Mouse (Mus musculus) G1E (cell line): ENCODE measurements at regions not wholly inside any gene's neighbourhood (a gene's known extent, or its start where the extent isn't known, plus 50 kb on each side); places are given as distances from the start of the nearest gene placed in this dataset.

Experiments
- ATAC-seq: 2 replicates; pipeline ENCODE4 v1.8.0; 2016; ENCODE audit warnings: mild to moderate bottlenecking; ENCODE audit not compliant: insufficient number of reproducible peaks, poor library complexity, low FRiP score, severe bottlenecking; ENCODE audit errors: extremely low read depth
- DNase-seq: peaks from one replicate; pipeline ENCODE4 v3.0.0; 2012; ENCODE audit warnings: low spot score
- H3K27me3 ChIP-seq: 2 replicates; pipeline ENCODE4 v1.6.1; 2012; ENCODE audit warnings: mild to moderate bottlenecking, low read length, inconsistent platforms; ENCODE audit not compliant: insufficient read depth
- H3K36me3 ChIP-seq: replicated peaks from 2 replicates; pipeline ENCODE3; 2012; ENCODE audit warnings: mild to moderate bottlenecking, inconsistent platforms
- H3K4me1 ChIP-seq: 2 replicates; pipeline ENCODE4 v1.6.1; 2012; ENCODE audit warnings: low read depth, low read length, inconsistent platforms, mixed read lengths; ENCODE audit not compliant: insufficient read depth
- H3K4me3 ChIP-seq: 2 replicates; pipeline ENCODE4 v1.5.1; 2012; ENCODE audit warnings: low read depth, mild to moderate bottlenecking, inconsistent platforms, low read length, moderate library complexity, mixed read lengths
- H3K9me3 ChIP-seq: replicated peaks from 2 replicates; pipeline ENCODE4 v1.6.1; 2012; ENCODE audit warnings: inconsistent platforms
- CTCF ChIP-seq: IDR thresholded peaks from 2 replicates; pipeline ENCODE4 v1.5.1; 2012; ENCODE audit warnings: low read depth, low read length, inconsistent platforms, mixed read lengths
- GATA1 ChIP-seq: IDR thresholded peaks from 2 replicates; pipeline ENCODE4 v1.6.1; 2012; ENCODE audit warnings: borderline replicate concordance, low read length, inconsistent platforms, mixed read lengths
- GATA2 ChIP-seq: IDR thresholded peaks from 2 replicates; pipeline ENCODE4 v1.6.1; 2012; ENCODE audit warnings: low read depth, low read length, inconsistent platforms, borderline replicate concordance
- POLR2AphosphoS5 ChIP-seq: IDR thresholded peaks from 2 replicates; pipeline ENCODE4 v1.6.1; 2012; ENCODE audit warnings: low read depth, low read length, inconsistent platforms; ENCODE audit not compliant: insufficient replicate concordance
- TAL1 ChIP-seq: conservative IDR thresholded peaks from 2 replicates; pipeline ENCODE4 v1.6.1; 2012; ENCODE audit warnings: low read depth, low read length, inconsistent platforms, mixed read lengths

- H3K27me3 ChIP-seq: no peaks in the 10 kb centered on the region
- TF ChIP-seq TAL1 (no peak), CTCF (no peak), POLR2AphosphoS5 (no peak), GATA2 (no peak), GATA1 (no peak)
- H3K9me3 ChIP-seq: no peaks in the 10 kb centered on the region
- no peak overlapping the region for H3K4me3 ChIP-seq
- ATAC-seq (no peak), DNase-seq (no peak)
- no peaks in the 10 kb centered on the region for H3K4me1 ChIP-seq
- H3K36me3 ChIP-seq: no peaks in the 10 kb centered on the region
Measured at GRCm38 (mm10) chr9:27453476-27453875, 56.9 kb downstream of the Spata19 start.

- no peaks in the 10 kb centered on the region for H3K27me3 ChIP-seq
- no peak for ATAC-seq
- TF ChIP-seq POLR2AphosphoS5 (no peak), GATA1 (no peak), CTCF (no peak), TAL1 (no peak), GATA2 (no peak)
Measured at GRCm38 (mm10) chr9:27453924-27454652, 57.5 kb downstream of the Spata19 start.

GRCm38 (mm10) chr9:27458335-27459040 lies 61.9 kb downstream of the Spata19 start:
- Histone ChIP-seq H3K27me3 (no peaks in the 10 kb centered on the region), H3K36me3 (no peaks in the 10 kb centered on the region), H3K4me1 (no peaks in the 10 kb centered on the region), H3K9me3 (no peaks in the 10 kb centered on the region), H3K4me3 (no peak overlapping the region)
- DNase-seq: no peak
- ATAC-seq: no peak
- TF ChIP-seq POLR2AphosphoS5: no peak
- no peak for TF ChIP-seq GATA1
- TF ChIP-seq GATA2: no peak
- no peak for TF ChIP-seq CTCF
- TF ChIP-seq TAL1: no peak

More at GRCm38 (mm10) chr9:27453924-27454652, 57.5 kb downstream of the Spata19 start:
- H3K36me3 ChIP-seq: no peaks in the 10 kb centered on the region
- no peaks in the 10 kb centered on the region for H3K9me3 ChIP-seq
- no peaks in the 10 kb centered on the region for H3K4me1 ChIP-seq
- no peak overlapping the region for H3K4me3 ChIP-seq
- DNase-seq: no peak

GRCm38 (mm10) chr9:27461029-27461428 lies 64.4 kb downstream of the Spata19 start:
- ATAC-seq: no peak
- no peaks in the 10 kb centered on the region for H3K9me3 ChIP-seq

GRCm38 (mm10) chr9:27464006-27464405 lies 67.4 kb downstream of the Spata19 start:
- no peaks in the 10 kb centered on the region for H3K4me1 ChIP-seq
- H3K36me3 ChIP-seq: no peaks in the 10 kb centered on the region
- H3K9me3 ChIP-seq: no peaks in the 10 kb centered on the region
- H3K27me3 ChIP-seq: no peaks in the 10 kb centered on the region
- DNase-seq (no peak), ATAC-seq (no peak)
- no peak overlapping the region for H3K4me3 ChIP-seq
- TF ChIP-seq CTCF: no peak
- TF ChIP-seq GATA1: no peak
- no peak for TF ChIP-seq GATA2
- TF ChIP-seq POLR2AphosphoS5: no peak
- no peak for TF ChIP-seq TAL1

More at GRCm38 (mm10) chr9:27461029-27461428, 64.4 kb downstream of the Spata19 start:
- Histone ChIP-seq H3K36me3 (no peaks in the 10 kb centered on the region), H3K4me3 (no peak overlapping the region), H3K4me1 (no peaks in the 10 kb centered on the region), H3K27me3 (no peaks in the 10 kb centered on the region)
- TF ChIP-seq TAL1 (no peak), GATA1 (no peak), GATA2 (no peak), POLR2AphosphoS5 (no peak), CTCF (no peak)
- no peak for DNase-seq

- TF ChIP-seq CTCF (no peak), GATA1 (no peak)
- no peak for ATAC-seq
- Histone ChIP-seq H3K4me1 (no peaks in the 10 kb centered on the region), H3K9me3 (peaks cover 5% of the 10 kb centered on the region; the same call in 1 of the 2 replicates), H3K27me3 (no peaks in the 10 kb centered on the region), H3K4me3 (no peak overlapping the region), H3K36me3 (no peaks in the 10 kb centered on the region)
- DNase-seq: no peak
Measured at GRCm38 (mm10) chr9:27475468-27475867, 78.9 kb downstream of the Spata19 start.
